Mouse (Mus musculus) gastrocnemius, postnatal 14 days (tissue): ENCODE data around the gene Nyap1. TPM values are rescaled to one million over a fixed set of nuclear protein-coding genes. Genes with fewer than 3 reads are reported as not detected.
A peak's percentile ranks its signal among the peaks of the same experiment; 100 is the strongest.

ENCODE experiments used
- DNase-seq: peaks from one replicate; pipeline ENCODE4 v3.0.0; 2021; ENCODE audit warnings: mixed read lengths
- intact Hi-C: fragments of 180-260 bp; cut with DNase I; formaldehyde crosslinking; loops from one replicate; pipeline ENCODE4 v1.15.1; 2025; ENCODE audit warnings: low total_unique reads
- long read RNA-seq, 2 experiments: library from polyadenylated mRNA; stranded (forward); transcript quantifications; one replicate each; pipeline ENCODE4 v2.0.0; 2021
- total RNA-seq, 2 experiments: library from RNA; stranded (reverse); gene quantifications; 2 replicates each; pipeline ENCODE4 v1.2.3; 2021

Gene Nyap1
- under 1 TPM; 0.39 to 0.42 TPM for total RNA-seq
- long read RNA-seq, experiment 1, partial matches to known transcripts = 0 of 1 reads
- long read RNA-seq, experiment 1, other reads (novel, unspliced or antisense) = 1 of 1 reads
- long read RNA-seq, experiment 2 = 0 reads

GRCm38 (mm10) chr5:137741023-137741931 is at the start of gene Nyap1:
TSS of gene Nyap1 (minus strand) at chr5:137741607.
- DNase-seq = peak; percentile 71
- intact Hi-C loops = no loop called here

DNA sequence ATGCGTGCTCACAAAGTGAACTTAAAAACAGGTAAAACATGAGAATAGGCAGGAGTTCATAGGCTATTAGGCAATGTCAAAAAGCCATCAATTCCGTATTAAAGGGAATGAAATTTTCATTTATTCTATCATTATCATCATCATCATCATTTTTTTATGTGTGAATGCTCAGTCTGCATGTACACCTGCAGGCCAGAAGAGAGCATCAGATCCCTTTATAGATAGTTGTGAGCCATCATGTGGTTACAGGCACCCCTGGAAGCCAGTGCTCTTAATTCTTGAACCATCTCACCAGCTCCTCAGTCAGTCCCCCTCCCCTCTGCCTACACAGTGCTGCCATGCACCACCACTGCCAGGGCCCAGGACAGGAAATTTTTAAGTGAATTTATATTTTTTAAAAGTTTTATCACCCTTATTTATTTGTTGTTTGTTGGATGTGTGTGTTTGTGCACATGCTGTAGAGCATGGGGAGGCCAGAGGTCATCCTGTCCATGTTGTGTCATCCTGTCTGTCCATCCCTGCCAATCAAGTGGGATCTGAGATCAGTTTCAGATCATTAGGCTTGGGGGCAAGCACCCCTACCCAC is 47.6 kb upstream of the Nyap1 start:
- intact Hi-C loops = no loop called here
- no peak for DNase-seq

- peak; percentile 18 for DNase-seq
- intact Hi-C loops = no loop called here
Measured at GRCm38 (mm10) chr5:137788171-137788570, 46.8 kb upstream of the Nyap1 start.

- DNase-seq = peak; percentile 93
- intact Hi-C loops = no loop called here
Measured at GRCm38 (mm10) chr5:137787151-137787928, 45.9 kb upstream of the Nyap1 start, which contains the start of the genes Mepce and Zcwpw1. TSS of gene Mepce (minus strand) at chr5:137787655. TSS of gene Zcwpw1 (plus strand) at chr5:137787798.

DNA sequence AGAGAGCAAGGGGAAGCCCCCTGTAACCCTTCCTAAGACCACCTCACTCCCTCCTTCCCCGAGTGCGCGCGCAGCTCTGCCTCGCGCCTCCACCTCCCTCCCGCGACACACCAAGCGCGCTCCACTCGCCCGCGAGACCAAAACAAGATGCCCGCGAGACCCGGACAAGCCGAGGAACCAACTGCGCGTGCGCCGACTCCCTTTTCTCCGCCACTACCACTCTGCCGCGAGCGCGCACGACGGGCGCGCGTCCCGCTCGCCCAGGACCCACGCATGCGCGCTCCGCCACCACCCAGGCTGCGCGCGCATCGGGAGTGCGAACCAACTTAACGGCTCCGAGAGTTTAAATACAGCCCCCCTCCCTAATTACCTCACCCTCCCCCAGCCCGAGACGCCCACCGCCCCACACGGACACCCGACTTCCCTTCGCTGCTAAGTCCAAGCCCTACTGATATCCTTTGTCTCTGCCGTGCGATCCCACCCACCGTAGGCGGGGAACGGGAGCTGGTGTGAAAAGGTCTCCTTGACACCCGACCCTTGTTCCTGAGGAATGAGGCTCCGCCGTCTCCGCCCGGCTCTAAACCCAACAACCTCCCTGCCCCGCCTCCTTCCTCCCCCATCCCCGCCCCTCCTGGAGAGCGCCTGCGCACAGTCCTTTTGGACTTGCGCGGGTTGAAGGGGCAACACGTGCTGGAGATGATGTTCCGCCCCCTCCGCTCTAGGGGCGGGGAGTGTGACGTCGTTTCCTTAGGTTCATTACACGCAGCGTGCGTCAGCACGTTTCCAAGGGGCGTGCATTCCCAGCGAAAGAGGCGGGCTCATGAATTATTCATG is 44.9 kb upstream of the Nyap1 start:
- intact Hi-C loops = no loop called here
- peak; percentile 99 for DNase-seq

GRCm38 (mm10) chr5:137785164-137786031 is 44.0 kb upstream of the Nyap1 start:
- intact Hi-C loops = no loop called here
- DNase-seq = peak; percentile 55

DNA sequence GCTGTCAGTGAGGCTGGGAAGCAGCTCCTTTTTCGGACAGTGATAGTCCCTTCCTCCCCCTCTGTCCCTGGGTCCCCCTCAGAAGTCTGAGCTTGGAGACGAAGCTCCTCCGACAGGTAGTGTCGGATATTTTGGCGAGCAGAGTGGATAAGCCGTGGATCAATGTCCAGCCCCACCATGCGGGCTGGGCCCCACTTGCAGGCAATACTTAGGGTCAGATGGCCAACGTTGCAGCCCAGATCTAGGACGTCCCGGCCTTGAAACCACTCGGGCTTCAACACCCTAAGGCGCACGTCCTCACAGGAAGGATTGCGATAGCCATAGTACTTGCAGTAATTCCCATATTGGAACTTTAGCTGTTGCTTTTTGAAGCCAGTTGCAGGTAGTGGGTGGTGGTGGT is 43.1 kb upstream of the Nyap1 start:
- no peak for DNase-seq
- intact Hi-C loops = no loop called here

DNA sequence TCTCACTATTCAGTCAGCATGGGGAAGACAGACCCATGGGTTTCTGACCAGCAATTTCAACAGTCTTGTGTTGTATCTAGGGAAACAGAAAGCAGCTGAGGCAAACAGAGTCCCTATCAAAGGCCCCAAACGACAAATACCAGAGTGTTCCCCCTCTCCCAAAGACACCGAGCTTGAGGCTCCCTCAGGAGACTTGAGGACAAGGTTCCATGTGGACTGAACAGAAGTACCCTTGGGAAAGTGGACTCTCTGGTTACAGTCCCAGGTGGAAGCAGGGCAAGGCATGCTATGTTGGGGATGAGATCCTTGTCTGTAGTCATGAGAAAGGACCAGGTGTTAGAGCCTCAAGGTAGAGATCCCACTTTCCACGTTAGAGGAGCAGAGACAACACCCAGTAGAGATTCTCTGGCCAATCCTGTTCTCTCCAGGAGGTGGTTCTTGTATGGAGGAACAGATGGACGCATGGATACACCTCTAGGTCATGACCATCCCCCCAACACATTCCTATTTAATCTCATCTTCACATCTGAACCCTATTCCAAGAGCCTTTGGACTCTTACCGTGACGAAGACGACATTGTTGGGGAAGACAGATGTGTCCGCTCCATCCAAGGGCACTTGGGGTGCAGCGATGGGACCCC is 42.6 kb upstream of the Nyap1 start:
- intact Hi-C loops = no loop called here
- no peak for DNase-seq

- intact Hi-C loops = no loop called here
Measured at GRCm38 (mm10) chr5:137782776-137783522, 41.5 kb upstream of the Nyap1 start.

DNA sequence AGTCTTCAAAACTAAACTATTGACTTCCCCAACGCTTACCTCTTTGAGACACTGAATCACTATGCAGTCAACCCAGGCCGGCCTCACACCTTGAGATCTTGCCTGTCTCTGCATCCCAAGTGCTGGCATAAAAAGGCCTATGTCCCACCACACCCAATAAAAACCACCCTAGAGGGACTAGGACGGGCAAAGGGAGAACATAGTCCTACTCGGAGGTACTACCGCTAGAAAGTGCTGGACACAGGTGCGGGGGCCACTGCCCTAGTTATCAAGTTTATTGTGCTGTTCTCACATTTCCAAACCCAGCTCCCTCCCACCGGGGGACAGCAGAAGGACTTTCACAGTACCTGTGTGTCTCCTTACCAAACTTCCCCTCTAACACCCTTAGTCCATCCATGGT is 40.3 kb upstream of the Nyap1 start:
- intact Hi-C loops = no loop called here
- no peak for DNase-seq

More at GRCm38 (mm10) chr5:137782776-137783522, 41.5 kb upstream of the Nyap1 start:
- DNase-seq = no peak

GRCm38 (mm10) chr5:137779053-137779933 is 37.9 kb upstream of the Nyap1 start:
- intact Hi-C loops = no loop called here
- no peak for DNase-seq

- intact Hi-C loops = no loop called here
- peak; percentile 95 for DNase-seq
Measured at GRCm38 (mm10) chr5:137778635-137779034, 37.2 kb upstream of the Nyap1 start, which contains the start of gene Ppp1r35. TSS of gene Ppp1r35 (plus strand) at chr5:137778849.

- intact Hi-C loops = no loop called here
- no peak for DNase-seq
Measured at GRCm38 (mm10) chr5:137777267-137777845, 35.9 kb upstream of the Nyap1 start.

- intact Hi-C loops = no loop called here
- DNase-seq = no peak
Measured at GRCm38 (mm10) chr5:137776408-137776918, 35.1 kb upstream of the Nyap1 start.

GRCm38 (mm10) chr5:137775587-137776290 is 34.3 kb upstream of the Nyap1 start:
- no peak for DNase-seq
- intact Hi-C loops = no loop called here
